ENCODE assay signal across 7 mouse cellular contexts in the genomic region with DNA sequence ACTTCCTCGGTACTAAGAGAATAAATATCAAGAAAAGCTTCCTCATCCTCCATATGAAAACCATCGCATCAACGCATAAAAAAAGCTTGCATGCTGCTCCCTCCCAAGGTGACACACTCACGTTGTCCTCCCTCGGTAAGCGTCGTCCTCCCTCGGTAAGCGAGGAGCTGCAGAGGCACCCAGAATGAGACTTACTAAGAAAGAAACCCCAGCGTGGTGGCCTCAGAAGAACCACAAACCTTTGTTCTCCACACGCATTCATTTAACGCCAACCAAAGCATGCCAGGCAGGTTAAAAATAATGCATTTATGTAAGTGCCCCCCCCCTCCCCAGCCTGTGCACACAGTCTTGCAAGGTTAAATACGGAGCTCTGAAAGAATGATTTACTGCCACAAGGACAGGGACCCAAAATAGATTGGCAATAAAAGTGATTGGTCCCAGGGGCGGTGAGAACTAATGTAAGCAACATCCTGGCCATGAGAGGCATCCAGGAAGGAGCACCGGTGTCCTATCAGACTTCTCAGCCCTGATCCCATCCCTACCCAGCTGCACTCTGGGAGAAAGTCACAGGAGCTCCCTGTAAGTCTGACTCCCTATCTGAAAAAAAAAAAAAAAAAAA. TPM values are rescaled to one million over a fixed set of nuclear protein-coding genes. Genes with fewer than 3 reads are reported as not detected.
DNase-seq lines count a peak whose midpoint lies in the region; ATAC-seq and TF ChIP-seq lines count a peak whose summit lies in the region.

No protein-coding gene starts in this region.

- no peak overlapping the region for H3K27ac ChIP-seq in heart, embryonic 11.5 days (ENCODE audit: low read depth, low read length)
- no peak overlapping the region for H3K27ac ChIP-seq in kidney, postnatal 0 days
- H3K27ac ChIP-seq in stomach, postnatal 0 days (replicated peaks): no peak overlapping the region

- DNase-seq in thymus, postnatal 25 days: peak; percentile 8
- no peak for DNase-seq in thymus, adult 18-20 months
- DNase-seq in kidney, postnatal 0 days (ENCODE audit: low spot score): peak; percentile 21
- no peak for DNase-seq in stomach, postnatal 0 days (ENCODE audit: low spot score)
- no peak for DNase-seq in layer of hippocampus, postnatal 14 days (ENCODE audit: low spot score in 2 of 2)
- no peak for DNase-seq in frontal cortex, postnatal 36 days (ENCODE audit: low spot score in 2 of 2)

- no peaks in the 10 kb centered on the region for H3K27me3 ChIP-seq in heart, embryonic 11.5 days (ENCODE audit: control insufficient read depth, insufficient read depth, low read length)
- no peaks in the 10 kb centered on the region for H3K27me3 ChIP-seq in kidney, postnatal 0 days (ENCODE audit: insufficient read depth, low read length)
- no peaks in the 10 kb centered on the region for H3K27me3 ChIP-seq in stomach, postnatal 0 days (ENCODE audit: control insufficient read depth, insufficient read depth, low read length)

- no peaks in the 10 kb centered on the region for H3K9me3 ChIP-seq in heart, embryonic 11.5 days (replicated peaks; ENCODE audit: control insufficient read depth, low read length)
- H3K9me3 ChIP-seq in kidney, postnatal 0 days (replicated peaks; ENCODE audit: low read length): no peaks in the 10 kb centered on the region
- H3K9me3 ChIP-seq in stomach, postnatal 0 days (ENCODE audit: control insufficient read depth, low read length): no peaks in the 10 kb centered on the region

- H3K4me3 ChIP-seq in heart, embryonic 11.5 days (ENCODE audit: low read depth, low read length): peak overlapping the region; percentile 16; the same call in 1 of the 2 replicates
- no peak overlapping the region for H3K4me3 ChIP-seq in kidney, postnatal 0 days (replicated peaks; ENCODE audit: low read depth, low read length)
- H3K4me3 ChIP-seq in stomach, postnatal 0 days (ENCODE audit: low read depth, low read length): no peak overlapping the region

- 10% methylated on average over 15 of the region's 15 CpGs for WGBS in heart, embryonic 11.5 days (ENCODE audit: insufficient replicate concordance)
- 17% methylated on average over 15 of the region's 15 CpGs for WGBS in kidney, postnatal 0 days
- WGBS in stomach, postnatal 0 days: 23% methylated on average over 15 of the region's 15 CpGs

- H3K9ac ChIP-seq in heart, embryonic 11.5 days (ENCODE audit: low read depth, low read length): peak overlapping the region; percentile 44; the same call in 1 of the 2 replicates
- H3K9ac ChIP-seq in kidney, postnatal 0 days (ENCODE audit: low read depth, low read length): no peak overlapping the region
- no peak overlapping the region for H3K9ac ChIP-seq in stomach, postnatal 0 days (ENCODE audit: low read length)

- H3K36me3 ChIP-seq in heart, embryonic 11.5 days (ENCODE audit: control insufficient read depth, insufficient read depth, low read length): no peaks in the 10 kb centered on the region
- no peaks in the 10 kb centered on the region for H3K36me3 ChIP-seq in kidney, postnatal 0 days (ENCODE audit: insufficient read depth, low read length)
- H3K36me3 ChIP-seq in stomach, postnatal 0 days (ENCODE audit: control insufficient read depth, insufficient read depth, low read length): no peaks in the 10 kb centered on the region

- no peak for ATAC-seq in heart, embryonic 11.5 days (replicated peaks; ENCODE audit: insufficient number of reproducible peaks, low FRiP score, low TSS enrichment)
- no peak for ATAC-seq in kidney, postnatal 0 days (replicated peaks; ENCODE audit: low FRiP score, low read depth)
- ATAC-seq in stomach, postnatal 0 days (ENCODE audit: low FRiP score, low TSS enrichment): no peak

- TF ChIP-seq EP300 in stomach, postnatal 0 days (optimal IDR thresholded peaks at IDR 0.05): no peak

- peaks cover 40% of the 10 kb centered on the region for H3K4me1 ChIP-seq in heart, embryonic 11.5 days (ENCODE audit: control insufficient read depth, insufficient read depth, low read length)
- peaks cover 19% of the 10 kb centered on the region for H3K4me1 ChIP-seq in kidney, postnatal 0 days (replicated peaks; ENCODE audit: insufficient read depth, low read length)
- H3K4me1 ChIP-seq in stomach, postnatal 0 days (replicated peaks; ENCODE audit: control insufficient read depth, insufficient read depth): peaks cover 7% of the 10 kb centered on the region

- TF ChIP-seq CTCF in kidney, postnatal 0 days (IDR thresholded peaks at IDR 0.05; ENCODE audit: low read depth): no peak
- TF ChIP-seq CTCF in stomach, postnatal 0 days (IDR thresholded peaks at IDR 0.05; ENCODE audit: low read depth): no peak

- peak overlapping the region; percentile 59 for H3K4me2 ChIP-seq in heart, embryonic 11.5 days
- H3K4me2 ChIP-seq in kidney, postnatal 0 days (ENCODE audit: low read length): peak overlapping the region; percentile 27; the same call in 1 of the 2 replicates
- 0 out of 2 replicates have a peak overlapping the region, but pooled peaks have one; percentile 6 for H3K4me2 ChIP-seq in stomach, postnatal 0 days (replicated peaks; ENCODE audit: low read depth)

RNA-seq across cellular contexts. Expression of gene Trio, which starts 3.9 kb away (rescaled TPM):
- 18.5 and 28.5 TPM in 2 replicates for polyA plus RNA-seq in heart, embryonic 11.5 days (2014; fragmentation: Nextera tagmentation; extraction: Ambion mirVana)
- polyA plus RNA-seq in kidney, postnatal 0 days (2015; fragmentation: Nextera tagmentation; extraction: Ambion mirVana): 17.4 and 19.9 TPM in 2 replicates
- 8.7 and 8.8 TPM in 2 replicates for polyA plus RNA-seq in stomach, postnatal 0 days (2015; fragmentation: Nextera tagmentation; extraction: Ambion mirVana)
- total RNA-seq in layer of hippocampus, postnatal 14 days (2021): 100 to 1,000 TPM; 254 to 260 TPM

Comparison
In these comparisons a context has a peak if more than half of its experiments do, and no peak if none do; other contexts are left out.
1. DNase-seq: peak in thymus, postnatal 25 days (single experiment) and kidney, postnatal 0 days (single experiment); none in thymus, adult 18-20 months (0 of 2), stomach, postnatal 0 days (single experiment), layer of hippocampus, postnatal 14 days (0 of 2) and frontal cortex, postnatal 36 days (0 of 2).
2. H3K4me2 ChIP-seq: peak in every context shown above with its lines; median percentile 59 in heart, embryonic 11.5 days; 27 in kidney, postnatal 0 days; 6 in stomach, postnatal 0 days.